Mouse (Mus musculus) brown adipose tissue, adult 24 weeks (tissue): Measurements from ENCODE around the gene Ran. TPM values are rescaled to one million over a fixed set of nuclear protein-coding genes. Genes with fewer than 3 reads are reported as not detected.

Experiments
- H3K27ac ChIP-seq: fragments of 200-500 bp; replicated peaks from 2 replicates; pipeline ENCODE4 v1.5.1; 2012; ENCODE audit warnings: low read depth, mild to moderate bottlenecking, low read length
- H3K4me1 ChIP-seq: fragments of 200-500 bp; 2 replicates; pipeline ENCODE4 v1.6.1; 2012; ENCODE audit warnings: low read length, mixed read lengths; ENCODE audit not compliant: control insufficient read depth, insufficient read depth, insufficient read length
- H3K4me3 ChIP-seq: fragments of 200-500 bp; 2 replicates; pipeline ENCODE4 v1.5.1; 2012; ENCODE audit warnings: low read depth, mild to moderate bottlenecking, low read length, moderate library complexity; ENCODE audit not compliant: insufficient read depth
- polyA plus RNA-seq: library from polyadenylated mRNA; stranded (reverse); fragments of >200 nt; gene quantifications from 2 replicates; pipeline ENCODE4 v1.2.4, GENCODE M21; 2012; ENCODE audit not compliant: missing spikeins, insufficient read depth, insufficient read length

Ran gene
- polyA plus RNA-seq, 1 experiment, result 71.5 TPM

DNA sequence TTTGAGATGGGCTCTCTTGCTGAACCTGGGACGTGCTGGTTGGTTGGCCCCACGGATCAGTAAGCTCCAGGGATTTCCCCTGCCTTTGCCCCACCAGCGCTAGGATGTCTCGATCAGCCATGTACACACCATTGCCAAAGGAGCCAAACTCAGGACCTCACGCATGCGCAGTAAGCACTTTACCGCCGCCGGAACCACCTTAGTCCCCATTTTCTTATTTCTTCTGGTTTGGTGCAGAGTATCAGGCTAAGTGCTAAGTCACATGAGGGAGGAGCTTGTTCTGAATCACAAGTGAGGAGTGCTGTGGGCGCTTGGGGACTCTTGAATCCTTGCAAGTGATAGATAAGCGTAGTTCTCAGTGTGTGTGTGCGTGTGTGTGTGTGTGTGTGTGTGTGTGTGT, 45.4 kb downstream of the Ran start:
- Histone ChIP-seq H3K4me3 (no peak overlapping the region), H3K27ac (peak overlapping the region; percentile 64), H3K4me1 (no peaks in the 10 kb centered on the region)

GRCm38 (mm10) chr5:129065946-129066345, 46.1 kb downstream of the Ran start:
- Histone ChIP-seq H3K4me1 (no peaks in the 10 kb centered on the region), H3K4me3 (no peak overlapping the region), H3K27ac (peak overlapping the region; percentile 64; the same call in 1 of the 2 replicates)

- no peak overlapping the region for H3K4me3 ChIP-seq
- no peaks in the 10 kb centered on the region for H3K4me1 ChIP-seq
- 0 out of 2 replicates have a peak overlapping the region, but pooled peaks have one; percentile 7 for H3K27ac ChIP-seq
Measured at GRCm38 (mm10) chr5:129066541-129067230, 46.8 kb downstream of the Ran start.

GRCm38 (mm10) chr5:129067231-129067834, 47.5 kb downstream of the Ran start:
- H3K4me1 ChIP-seq, result no peaks in the 10 kb centered on the region
- no peak overlapping the region for H3K27ac ChIP-seq
- H3K4me3 ChIP-seq, result no peak overlapping the region

- Histone ChIP-seq H3K27ac (no peak overlapping the region), H3K4me1 (no peaks in the 10 kb centered on the region), H3K4me3 (no peak overlapping the region)
Measured at GRCm38 (mm10) chr5:129071761-129072280, 52.0 kb downstream of the Ran start.

DNA sequence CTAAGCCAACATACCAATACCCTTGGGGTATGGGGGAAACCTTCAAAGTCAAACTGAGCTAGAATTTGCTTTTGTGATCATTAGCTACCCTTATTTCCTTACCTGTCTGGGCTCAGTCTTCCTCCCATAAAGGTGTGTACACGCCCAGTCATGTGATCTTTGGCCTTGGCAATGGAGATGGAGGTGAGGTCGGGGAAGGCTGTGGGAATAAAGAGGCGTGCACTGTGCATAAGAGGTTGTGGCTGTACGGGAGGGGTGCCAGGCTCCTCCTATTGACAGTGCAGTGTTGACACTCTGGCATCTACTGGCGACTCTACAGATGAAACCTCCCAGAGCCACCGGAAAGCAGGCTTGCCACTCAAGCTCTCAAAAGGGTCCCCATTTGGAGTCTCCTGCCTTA, 53.5 kb downstream of the Ran start:
- no peak overlapping the region for H3K27ac ChIP-seq
- no peaks in the 10 kb centered on the region for H3K4me1 ChIP-seq
- H3K4me3 ChIP-seq, result no peak overlapping the region

Other genes with a start within 250 kb of the Ran start
- not detected in 2 replicates for gene Rimbp2, start 66.6 kb upstream of the Ran start, polyA plus RNA-seq
- 5.5 and 8.2 TPM in 2 replicates for gene Stx2, start 11.5 kb upstream of the Ran start, polyA plus RNA-seq
- gene Adgrd1, start 76.7 kb downstream of the Ran start, polyA plus RNA-seq, result 2.0 and 6.1 TPM in 2 replicates